Mouse (Mus musculus) midbrain, embryonic 11.5 days (tissue): Measurements from ENCODE around the gene Map2k5. TPM values are rescaled to one million over a fixed set of nuclear protein-coding genes. Genes with fewer than 3 reads are reported as not detected.

Source experiments
- ATAC-seq: fragments of 200-750 bp; cut with Nextera tagmentation; 2 replicates; pipeline ENCODE4 v1.8.0; 2017; ENCODE audit warnings: moderate TSS enrichment, moderate library complexity; ENCODE audit not compliant: low FRiP score
- DNase-seq: peaks from one replicate; pipeline ENCODE4 v3.0.0; 2015; ENCODE audit warnings: low spot score; ENCODE audit errors: missing footprints
- H3K27ac ChIP-seq: fragments of 300-500 bp; sonication (generic); 2 replicates; pipeline ENCODE4 v1.5.1; 2014; ENCODE audit warnings: low read depth, low read length
- H3K27me3 ChIP-seq: fragments of 300-500 bp; sonication (generic); 2 replicates; pipeline ENCODE4 v1.6.1; 2014; ENCODE audit warnings: mild to moderate bottlenecking, low read length, moderate library complexity, mixed read lengths; ENCODE audit not compliant: control insufficient read depth, insufficient read depth
- H3K36me3 ChIP-seq: fragments of 300-500 bp; sonication (generic); 2 replicates; pipeline ENCODE4 v1.6.1; 2014; ENCODE audit warnings: mild to moderate bottlenecking, low read length, moderate library complexity, mixed read lengths; ENCODE audit not compliant: control insufficient read depth, insufficient read depth
- H3K4me1 ChIP-seq: fragments of 300-500 bp; sonication (generic); 2 replicates; pipeline ENCODE4 v1.6.1; 2014; ENCODE audit warnings: low read length; ENCODE audit not compliant: control insufficient read depth, insufficient read depth
- H3K4me2 ChIP-seq: fragments of 300-500 bp; sonication (generic); 2 replicates; pipeline ENCODE4 v1.6.1; 2014; ENCODE audit warnings: mild to moderate bottlenecking, moderate library complexity
- H3K4me3 ChIP-seq: fragments of 300-500 bp; sonication (generic); 2 replicates; pipeline ENCODE4 v1.5.1; 2014; ENCODE audit warnings: low read depth, low read length
- H3K9ac ChIP-seq: fragments of 300-500 bp; sonication (generic); 2 replicates; pipeline ENCODE4 v1.6.1; 2014; ENCODE audit warnings: low read length
- H3K9me3 ChIP-seq: fragments of 300-500 bp; sonication (generic); 2 replicates; pipeline ENCODE4 v1.6.1; 2016; ENCODE audit warnings: low read length; ENCODE audit not compliant: control insufficient read depth
- WGBS: fragments of 180-500 bp; shearing (Covaris S2); extraction: QIAGEN DNeasy Blood & Tissue Kit; methylation state at CpG from one replicate; pipeline ENCODE4 v1.1.7; 2014; 5-methylcytosine and 5-hydroxymethylcytosine counted together
- polyA plus RNA-seq: library from polyadenylated mRNA; unstranded; fragments of >200 nt; fragmentation: Nextera tagmentation; extraction: Ambion mirVana; gene quantifications from 2 replicates; pipeline ENCODE4 v1.2.1, GENCODE M21; 2014

Gene Map2k5
- polyA plus RNA-seq, 1 experiment from 2014 or later, result 36.9 TPM

DNA sequence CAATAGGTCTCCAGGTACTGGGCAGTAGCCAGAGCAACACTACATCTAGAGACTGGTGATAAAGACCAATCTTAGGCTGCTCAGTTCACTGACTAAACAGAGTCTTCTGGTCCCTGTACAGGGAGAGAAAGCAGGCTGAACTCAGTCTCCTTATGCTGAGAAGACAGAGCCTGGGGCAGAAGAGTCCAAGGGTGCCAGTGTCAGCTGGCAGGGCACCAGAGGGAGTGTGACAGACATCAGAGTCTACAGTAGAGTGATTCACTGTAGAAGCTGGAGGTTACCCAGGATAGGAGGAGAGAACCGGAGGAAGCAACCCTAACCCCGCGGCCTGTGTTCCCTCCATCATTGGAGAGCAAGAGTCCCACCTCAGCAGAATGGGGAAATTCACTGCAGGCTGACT, 79.0 kb downstream of the Map2k5 start:
- H3K4me3 ChIP-seq, result no peak overlapping the region
- ATAC-seq, result no peak
- H3K9ac ChIP-seq, result no peak overlapping the region
- no peak for DNase-seq
- no peaks in the 10 kb centered on the region for H3K27me3 ChIP-seq
- H3K36me3 ChIP-seq, result no peaks in the 10 kb centered on the region
- no peaks in the 10 kb centered on the region for H3K9me3 ChIP-seq
- no peaks in the 10 kb centered on the region for H3K4me1 ChIP-seq
- H3K4me2 ChIP-seq, result no peak overlapping the region
- H3K27ac ChIP-seq, result no peak overlapping the region
- WGBS, result 95% methylated on average over 3 of the region's 3 CpGs

DNA sequence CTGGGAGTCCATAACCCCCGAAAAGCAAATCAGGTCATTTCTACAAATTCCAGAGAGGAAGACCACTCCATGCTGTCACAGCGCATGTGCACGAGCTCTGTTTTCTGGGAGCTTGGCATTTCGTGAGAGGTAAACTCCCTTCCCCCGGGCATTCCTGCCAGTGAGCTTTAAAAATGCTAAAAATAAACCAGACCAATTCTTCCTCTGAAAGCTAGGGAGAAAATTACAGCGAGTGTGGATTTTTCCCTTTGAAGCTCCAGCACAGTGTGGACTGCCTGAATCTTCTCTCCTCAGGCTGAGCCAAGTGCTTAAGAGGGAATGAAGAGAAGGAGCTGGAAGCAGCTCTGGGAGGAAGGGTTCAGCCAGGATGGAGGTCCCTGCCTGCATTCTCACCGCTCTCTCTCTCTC, 82.1 kb downstream of the Map2k5 start:
- 86% methylated on average over 7 of the region's 7 CpGs for WGBS
- Histone ChIP-seq H3K4me2 (no peak overlapping the region), H3K4me1 (no peaks in the 10 kb centered on the region), H3K9ac (no peak overlapping the region), H3K27ac (no peak overlapping the region), H3K4me3 (no peak overlapping the region), H3K27me3 (no peaks in the 10 kb centered on the region), H3K9me3 (no peaks in the 10 kb centered on the region), H3K36me3 (no peaks in the 10 kb centered on the region)
- ATAC-seq, result no peak
- no peak for DNase-seq

DNA sequence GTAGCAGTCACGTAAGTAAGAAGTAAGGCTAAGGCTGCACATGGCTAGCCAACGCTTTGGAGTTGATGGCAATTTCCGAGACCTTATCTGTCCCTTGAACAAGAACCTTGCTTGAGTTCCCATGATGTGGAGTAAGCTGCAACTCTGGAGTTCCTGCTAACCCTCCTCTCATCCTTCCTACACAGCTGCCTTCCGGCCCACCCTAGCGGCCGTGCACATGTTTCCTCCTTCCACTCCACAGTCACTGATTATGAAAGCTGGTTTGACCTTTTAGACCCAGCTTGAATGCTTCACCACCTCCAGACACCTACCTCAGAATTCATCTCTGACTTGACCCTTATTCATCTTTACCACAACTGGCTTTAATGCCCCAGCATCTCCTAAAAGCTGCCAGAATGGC, 82.9 kb downstream of the Map2k5 start:
- Histone ChIP-seq H3K4me3 (no peak overlapping the region), H3K27me3 (no peaks in the 10 kb centered on the region), H3K4me1 (no peaks in the 10 kb centered on the region), H3K27ac (no peak overlapping the region), H3K9me3 (no peaks in the 10 kb centered on the region), H3K36me3 (no peaks in the 10 kb centered on the region), H3K9ac (no peak overlapping the region), H3K4me2 (no peak overlapping the region)
- DNase-seq (no peak), ATAC-seq (no peak)
- 79% methylated on average over 6 of the region's 6 CpGs for WGBS

DNA sequence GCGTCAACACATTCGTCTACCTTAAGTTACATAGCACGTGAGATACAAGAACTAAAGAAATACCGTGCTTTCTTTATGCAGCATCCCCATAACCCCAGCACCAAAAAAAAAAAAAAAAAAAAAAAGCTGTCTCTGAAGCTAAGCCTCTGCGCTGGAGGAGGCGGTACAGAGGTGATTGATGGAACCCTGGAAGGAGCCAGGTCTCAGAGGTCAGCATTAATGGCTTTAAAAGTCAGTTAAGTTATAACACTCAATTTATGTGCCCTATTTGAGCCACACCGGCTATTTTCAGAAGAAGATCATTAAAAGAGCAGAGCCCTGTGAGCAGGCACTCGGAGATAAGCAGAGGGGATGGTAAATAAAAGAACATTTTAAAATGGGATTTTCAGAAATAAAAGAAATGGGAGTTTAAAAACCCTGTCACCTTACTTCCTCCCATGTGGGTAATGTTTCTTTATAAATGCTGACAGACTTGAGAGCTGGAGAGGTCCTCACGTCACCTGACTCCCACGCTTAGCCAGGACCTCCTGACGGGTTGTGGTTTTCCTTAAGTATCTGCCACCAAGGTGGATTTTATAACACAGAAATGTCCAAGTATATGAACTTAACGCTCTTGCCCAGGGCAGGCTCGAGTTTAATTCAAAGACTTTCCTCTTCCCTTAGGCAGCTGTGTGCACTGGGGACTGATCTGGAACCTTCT, 83.8 kb downstream of the Map2k5 start:
- no peak for DNase-seq
- no peaks in the 10 kb centered on the region for H3K27me3 ChIP-seq
- 53% methylated on average over 13 of the region's 13 CpGs for WGBS
- no peaks in the 10 kb centered on the region for H3K36me3 ChIP-seq
- no peak overlapping the region for H3K4me3 ChIP-seq
- no peaks in the 10 kb centered on the region for H3K9me3 ChIP-seq
- H3K9ac ChIP-seq, result no peak overlapping the region
- H3K4me2 ChIP-seq, result no peak overlapping the region
- no peak overlapping the region for H3K27ac ChIP-seq
- H3K4me1 ChIP-seq, result no peaks in the 10 kb centered on the region
- no peak for ATAC-seq

DNA sequence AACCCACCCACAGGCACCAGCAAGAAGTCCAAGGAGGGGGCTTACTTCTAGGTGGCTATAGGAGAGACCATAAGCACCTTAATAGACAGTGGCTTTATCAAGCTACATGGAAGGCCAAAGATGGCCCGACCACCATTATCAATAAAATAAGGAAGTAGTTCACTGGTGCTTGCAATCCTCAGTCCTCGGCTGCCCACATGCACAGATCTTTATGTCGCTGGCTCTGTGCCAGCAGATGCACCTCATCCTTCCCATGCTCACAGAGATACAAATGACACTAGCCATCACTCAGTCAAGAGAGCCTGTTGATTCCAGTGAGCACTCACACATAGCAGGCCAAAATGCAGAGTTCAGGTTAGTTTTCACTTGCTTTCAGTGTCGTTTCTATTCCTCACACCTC, 89.0 kb downstream of the Map2k5 start:
- H3K27me3 ChIP-seq, result no peaks in the 10 kb centered on the region
- 95% methylated on average over 4 of the region's 4 CpGs for WGBS
- no peaks in the 10 kb centered on the region for H3K9me3 ChIP-seq
- H3K4me1 ChIP-seq, result no peaks in the 10 kb centered on the region
- H3K9ac ChIP-seq, result no peak overlapping the region
- H3K4me2 ChIP-seq, result no peak overlapping the region
- ATAC-seq (no peak), DNase-seq (no peak)
- H3K36me3 ChIP-seq, result no peaks in the 10 kb centered on the region
- no peak overlapping the region for H3K27ac ChIP-seq
- no peak overlapping the region for H3K4me3 ChIP-seq

DNA sequence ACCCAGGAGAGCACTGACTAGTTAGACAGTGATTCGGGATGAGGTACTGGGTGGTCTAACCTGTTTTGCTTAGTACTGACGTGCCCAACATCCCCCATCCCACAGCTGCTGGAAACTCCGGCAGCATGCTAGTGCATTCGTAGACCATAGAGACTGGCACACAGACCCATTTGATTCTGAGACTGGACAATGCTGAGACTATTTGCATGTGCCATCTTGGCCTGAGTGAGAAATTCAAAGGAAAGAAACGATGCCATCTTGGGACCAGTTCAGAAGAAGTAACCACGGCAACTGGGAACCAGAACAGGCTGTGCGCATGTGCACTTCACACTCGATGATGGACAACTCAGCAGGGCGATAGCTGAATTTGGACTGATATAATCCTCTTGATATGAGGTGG, 93.3 kb downstream of the Map2k5 start:
- DNase-seq, result no peak
- H3K4me1 ChIP-seq, result no peaks in the 10 kb centered on the region
- no peak overlapping the region for H3K27ac ChIP-seq
- no peak for ATAC-seq
- H3K4me3 ChIP-seq, result no peak overlapping the region
- H3K9me3 ChIP-seq, result no peaks in the 10 kb centered on the region
- H3K36me3 ChIP-seq, result no peaks in the 10 kb centered on the region
- no peak overlapping the region for H3K9ac ChIP-seq
- 93% methylated on average over 9 of the region's 9 CpGs for WGBS
- H3K27me3 ChIP-seq, result no peaks in the 10 kb centered on the region
- H3K4me2 ChIP-seq, result no peak overlapping the region

DNA sequence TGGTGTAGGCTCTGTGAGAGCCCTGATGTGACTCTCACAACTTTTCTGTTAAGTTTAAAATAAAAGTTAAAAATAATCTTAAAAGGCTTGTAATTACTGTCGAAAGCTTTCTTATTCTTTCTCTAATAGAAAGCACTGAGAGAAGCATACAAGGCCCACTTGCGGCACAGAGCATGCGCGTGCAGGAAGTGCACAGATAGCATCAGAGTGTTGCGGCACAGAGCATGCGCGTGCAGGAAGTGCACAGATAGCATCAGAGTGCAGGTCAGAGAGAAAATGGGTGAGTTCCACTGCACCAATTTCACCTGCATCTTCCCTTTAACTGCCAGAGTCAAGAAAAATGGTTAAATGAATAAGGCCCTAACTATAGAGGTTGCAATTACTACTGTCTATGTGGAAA, 95.7 kb downstream of the Map2k5 start:
- Histone ChIP-seq H3K27ac (no peak overlapping the region), H3K9ac (no peak overlapping the region), H3K27me3 (no peaks in the 10 kb centered on the region), H3K4me1 (no peaks in the 10 kb centered on the region), H3K4me3 (no peak overlapping the region), H3K36me3 (no peaks in the 10 kb centered on the region), H3K9me3 (no peaks in the 10 kb centered on the region), H3K4me2 (no peak overlapping the region)
- no peak for ATAC-seq
- WGBS, result 97% methylated on average over 7 of the region's 7 CpGs
- DNase-seq, result no peak

DNA sequence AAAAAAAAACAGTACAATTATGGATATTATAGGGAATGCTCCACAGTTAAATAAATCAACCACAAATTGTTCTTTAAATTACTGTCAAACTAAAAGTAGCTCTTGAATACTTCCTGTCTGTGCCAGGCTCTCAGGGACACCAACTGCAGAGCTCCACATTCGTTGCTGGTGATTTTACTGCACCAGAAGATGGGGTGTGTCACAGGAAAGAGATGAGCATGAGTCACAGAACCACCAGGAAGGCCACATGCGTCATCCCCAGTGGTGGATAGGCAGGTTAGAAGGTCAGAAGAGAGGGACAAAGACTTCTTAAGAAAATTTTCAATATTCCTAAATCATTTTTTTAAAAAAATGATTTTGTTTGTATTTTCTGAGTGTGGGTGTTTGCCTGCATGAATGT, 96.6 kb downstream of the Map2k5 start:
- H3K27ac ChIP-seq, result no peak overlapping the region
- H3K27me3 ChIP-seq, result no peaks in the 10 kb centered on the region
- no peak overlapping the region for H3K4me2 ChIP-seq
- ATAC-seq (no peak), DNase-seq (no peak)
- 91% methylated on average over 2 of the region's 2 CpGs for WGBS
- H3K9me3 ChIP-seq, result no peaks in the 10 kb centered on the region
- H3K36me3 ChIP-seq, result no peaks in the 10 kb centered on the region
- H3K9ac ChIP-seq, result no peak overlapping the region
- H3K4me1 ChIP-seq, result no peaks in the 10 kb centered on the region
- H3K4me3 ChIP-seq, result no peak overlapping the region

DNA sequence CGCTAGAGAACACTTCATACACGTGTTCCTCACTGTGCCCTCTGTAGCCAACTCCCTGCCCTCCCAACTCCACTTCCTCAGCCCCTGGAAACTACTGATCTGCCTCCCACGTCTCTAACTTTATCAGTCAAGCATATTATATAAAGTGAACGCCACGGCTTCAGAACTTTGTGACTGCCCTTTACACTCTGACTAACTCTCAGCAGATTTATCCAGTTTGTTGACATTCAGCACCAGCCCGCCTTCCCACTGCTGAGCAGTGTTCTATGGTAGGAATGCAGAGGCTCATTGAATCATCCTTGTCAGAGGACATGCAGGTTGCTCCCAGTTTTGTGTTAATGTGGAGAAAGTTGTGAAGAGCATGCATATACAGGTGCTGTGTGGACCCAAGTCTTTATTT, 103.9 kb downstream of the Map2k5 start:
- no peak overlapping the region for H3K4me2 ChIP-seq
- WGBS, result 88% methylated on average over 6 of the region's 6 CpGs
- H3K27ac ChIP-seq, result no peak overlapping the region

More for the DNA sequence above, 103.9 kb downstream of the Map2k5 start:
- Histone ChIP-seq H3K4me1 (peaks cover 4% of the 10 kb centered on the region), H3K9ac (no peak overlapping the region), H3K36me3 (no peaks in the 10 kb centered on the region), H3K27me3 (no peaks in the 10 kb centered on the region), H3K9me3 (no peaks in the 10 kb centered on the region), H3K4me3 (no peak overlapping the region)
- no peak for ATAC-seq
- DNase-seq, result no peak
